Mouse (Mus musculus) WW6 (cell line): ENCODE measurements at regions not wholly inside any gene's neighbourhood (a gene's known extent, or its start where the extent isn't known, plus 50 kb on each side); places are given as distances from the start of the nearest gene placed in this dataset.

Experiments used
- DNase-seq: peaks from one replicate; pipeline ENCODE4 v3.0.0-alpha.2; 2013; ENCODE audit warnings: low read depth, low spot score

DNA sequence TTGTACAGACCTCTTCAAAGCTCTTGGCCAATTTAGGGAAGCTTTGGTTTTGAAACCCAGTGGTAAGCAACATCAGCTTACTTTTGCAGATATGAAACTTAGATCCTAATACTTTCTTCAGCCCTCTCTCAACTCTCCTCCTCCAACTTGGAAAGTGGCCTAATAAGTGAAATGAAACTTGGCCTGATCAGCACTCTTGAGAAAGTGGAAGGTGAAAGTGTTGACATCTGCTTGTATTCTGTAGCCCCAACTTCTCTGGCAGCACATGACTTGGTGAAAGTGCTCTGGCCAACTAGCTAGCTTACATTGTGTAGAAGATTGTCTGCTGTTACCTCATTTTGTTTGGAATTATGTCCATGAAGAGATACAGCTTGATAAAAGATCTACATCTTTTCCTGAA is 61.1 kb upstream of the Prdm1 start:
- DNase-seq = no peak

DNA sequence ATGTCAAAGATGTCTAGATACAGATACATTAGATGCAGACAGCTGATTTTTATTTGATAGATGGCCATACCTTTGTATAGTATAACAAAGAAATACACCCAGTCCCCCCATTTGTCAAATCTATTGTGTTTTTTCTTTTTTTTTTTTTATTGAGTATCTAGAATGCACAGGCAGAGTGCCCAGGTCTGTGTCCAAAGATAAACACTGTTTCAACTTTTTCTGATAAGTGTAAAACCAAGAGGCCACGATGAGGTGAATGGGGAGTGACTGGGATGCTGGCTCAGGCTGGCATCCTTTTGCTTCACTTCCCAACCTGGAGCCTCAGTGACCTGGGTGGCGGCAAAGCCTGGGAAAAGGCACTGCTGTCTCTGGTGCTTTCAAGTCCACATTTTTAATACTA is 54.4 kb upstream of the Prdm1 start:
- no peak for DNase-seq
